ENCODE assay signal across 21 mouse cellular contexts in genomic region chr13:104960206-104960928, GRCm38 (mm10).
A peak's percentile ranks its signal among the peaks of the same experiment; 100 is the strongest.
DNase-seq lines count a peak whose midpoint lies in the region; ATAC-seq lines count a peak whose summit lies in the region.
"Had no signal": no experiment of that assay in that cellular context is flagged by ENCODE, and none has a peak within 500 bp of the region (broad histone marks: within the 10 kb centered on the region; RNA-seq: fewer than 3 reads in every experiment).

No protein-coding gene starts in this region.

- no peaks in the 10 kb centered on the region for H3K9me3 ChIP-seq in forebrain, embryonic 15.5 days
- H3K9me3 ChIP-seq in forebrain, embryonic 11.5 days (ENCODE audit: control insufficient read depth, low read length): no peaks in the 10 kb centered on the region
- H3K9me3 ChIP-seq in intestine, embryonic 16.5 days (ENCODE audit: control insufficient read depth, low read length): no peaks in the 10 kb centered on the region
- H3K9me3 ChIP-seq in intestine, embryonic 15.5 days: no peaks in the 10 kb centered on the region
- H3K9me3 ChIP-seq: G1E; heart, embryonic 13.5 days; liver, embryonic 15.5 days; midbrain, embryonic 13.5 days; stomach, embryonic 15.5 days had no signal

- ATAC-seq in forebrain, embryonic 15.5 days (replicated peaks): no peak
- ATAC-seq in forebrain, embryonic 11.5 days (replicated peaks; ENCODE audit: low FRiP score): no peak
- ATAC-seq in intestine, embryonic 16.5 days: no peak
- no peak for ATAC-seq in intestine, embryonic 15.5 days
- ATAC-seq: hindbrain, embryonic 16.5 days; midbrain, embryonic 13.5 days had no signal

- no peaks in the 10 kb centered on the region for H3K36me3 ChIP-seq in forebrain, embryonic 15.5 days
- no peaks in the 10 kb centered on the region for H3K36me3 ChIP-seq in forebrain, embryonic 11.5 days (ENCODE audit: control insufficient read depth, insufficient read depth, low read length)
- no peaks in the 10 kb centered on the region for H3K36me3 ChIP-seq in intestine, embryonic 16.5 days (ENCODE audit: control insufficient read depth, insufficient read depth, low read length)
- no peaks in the 10 kb centered on the region for H3K36me3 ChIP-seq in intestine, embryonic 15.5 days
- H3K36me3 ChIP-seq: G1E; heart, embryonic 13.5 days; liver, embryonic 15.5 days; midbrain, embryonic 13.5 days; stomach, embryonic 15.5 days had no signal

- H3K27me3 ChIP-seq in forebrain, embryonic 15.5 days: no peaks in the 10 kb centered on the region
- no peaks in the 10 kb centered on the region for H3K27me3 ChIP-seq in forebrain, embryonic 11.5 days (ENCODE audit: control insufficient read depth, insufficient read depth, low read length)
- no peaks in the 10 kb centered on the region for H3K27me3 ChIP-seq in intestine, embryonic 16.5 days (replicated peaks; ENCODE audit: control insufficient read depth, insufficient read depth, low read length)
- no peaks in the 10 kb centered on the region for H3K27me3 ChIP-seq in intestine, embryonic 15.5 days (replicated peaks)
- H3K27me3 ChIP-seq: heart, embryonic 13.5 days; liver, embryonic 15.5 days; midbrain, embryonic 13.5 days; stomach, embryonic 15.5 days had no signal

- no peak for DNase-seq in forebrain, embryonic 11.5 days (ENCODE audit: low spot score)
- DNase-seq in brain, adult 2 months (ENCODE audit: low read depth, low spot score): peak; percentile 51
- DNase-seq in cerebellum, adult 8-10 months: peak; percentile 22
- no peak for DNase-seq in adrenal gland, postnatal 4 days (ENCODE audit: low spot score in 2 of 2)
- DNase-seq in layer of hippocampus, postnatal 14 days (ENCODE audit: low spot score in 2 of 2): no peak
- DNase-seq: adrenal gland, postnatal 14 days; kidney, adult 8-10 months; kidney, postnatal 25 days; right cerebral cortex, postnatal 25 days; thymus, adult 2 months had no signal

- peak overlapping the region; percentile 61; the same call in 1 of the 2 replicates for H3K27ac ChIP-seq in forebrain, embryonic 15.5 days (replicated peaks)
- no peak overlapping the region for H3K27ac ChIP-seq in forebrain, embryonic 11.5 days (ENCODE audit: low read depth, low read length)
- H3K27ac ChIP-seq in intestine, embryonic 16.5 days (ENCODE audit: low read length): 0 out of 2 replicates have a peak overlapping the region, but pooled peaks have one; percentile 2
- no peak overlapping the region; the same call in 1 of the 2 replicates for H3K27ac ChIP-seq in intestine, embryonic 15.5 days
- H3K27ac ChIP-seq: liver, embryonic 15.5 days; macrophage; midbrain, embryonic 13.5 days; stomach, embryonic 15.5 days had no signal

- WGBS in forebrain, embryonic 15.5 days: 71% methylated on average over 7 of the region's 7 CpGs
- 81% methylated on average over 7 of the region's 7 CpGs for WGBS in forebrain, embryonic 11.5 days
- 74% methylated on average over 7 of the region's 7 CpGs for WGBS in intestine, embryonic 16.5 days
- 76% methylated on average over 7 of the region's 7 CpGs for WGBS in intestine, embryonic 15.5 days

- no peak overlapping the region for H3K4me3 ChIP-seq in forebrain, embryonic 15.5 days
- H3K4me3 ChIP-seq in forebrain, embryonic 11.5 days (ENCODE audit: low read depth, low read length): no peak overlapping the region
- no peak overlapping the region for H3K4me3 ChIP-seq in intestine, embryonic 16.5 days (ENCODE audit: low read length)
- no peak overlapping the region for H3K4me3 ChIP-seq in intestine, embryonic 15.5 days (replicated peaks)
- H3K4me3 ChIP-seq: erythroblast, embryonic 14.5 days; heart, embryonic 13.5 days; liver, embryonic 15.5 days; midbrain, embryonic 13.5 days; stomach, embryonic 15.5 days had no signal

- no peak overlapping the region for H3K9ac ChIP-seq in forebrain, embryonic 15.5 days (replicated peaks)
- H3K9ac ChIP-seq in forebrain, embryonic 11.5 days (ENCODE audit: low read length): no peak overlapping the region
- H3K9ac ChIP-seq in intestine, embryonic 16.5 days (ENCODE audit: low read depth, low read length): no peak overlapping the region
- no peak overlapping the region for H3K9ac ChIP-seq in intestine, embryonic 15.5 days
- H3K9ac ChIP-seq: heart, embryonic 13.5 days; liver, embryonic 15.5 days; midbrain, embryonic 13.5 days; stomach, embryonic 15.5 days had no signal

- no peak overlapping the region for H3K4me2 ChIP-seq in forebrain, embryonic 15.5 days (replicated peaks)
- H3K4me2 ChIP-seq in forebrain, embryonic 11.5 days (ENCODE audit: low read depth, low read length, severe bottlenecking): no peak overlapping the region
- H3K4me2 ChIP-seq in intestine, embryonic 16.5 days (ENCODE audit: low read depth, low read length): no peak overlapping the region
- no peak overlapping the region for H3K4me2 ChIP-seq in intestine, embryonic 15.5 days (replicated peaks)
- H3K4me2 ChIP-seq: liver, embryonic 15.5 days; midbrain, embryonic 13.5 days; stomach, embryonic 15.5 days had no signal

- peaks cover 29% of the 10 kb centered on the region for H3K4me1 ChIP-seq in forebrain, embryonic 15.5 days
- no peaks in the 10 kb centered on the region for H3K4me1 ChIP-seq in forebrain, embryonic 11.5 days (replicated peaks; ENCODE audit: control insufficient read depth, insufficient read depth, low read length)
- no peaks in the 10 kb centered on the region for H3K4me1 ChIP-seq in intestine, embryonic 16.5 days (ENCODE audit: control insufficient read depth, insufficient read depth, low read length)
- H3K4me1 ChIP-seq in intestine, embryonic 15.5 days (replicated peaks): no peaks in the 10 kb centered on the region
- H3K4me1 ChIP-seq: liver, embryonic 15.5 days; stomach, embryonic 15.5 days had no signal

Comparison
In these comparisons a context has a peak if more than half of its experiments do, and no peak if none do; other contexts are left out.
1. H3K27ac ChIP-seq: peak in forebrain, embryonic 15.5 days (single experiment) and intestine, embryonic 16.5 days (single experiment); none in forebrain, embryonic 11.5 days (single experiment) and intestine, embryonic 15.5 days (single experiment).
2. DNase-seq: peak in brain, adult 2 months (single experiment) and cerebellum, adult 8-10 months (single experiment); none in forebrain, embryonic 11.5 days (single experiment), adrenal gland, postnatal 4 days (0 of 2) and layer of hippocampus, postnatal 14 days (0 of 2).